Mouse (Mus musculus) macrophage (primary cell): ENCODE results near the gene Wtip. TPM values are rescaled to one million over a fixed set of nuclear protein-coding genes. Genes with fewer than 3 reads are reported as not detected.
"Not testable (repeated sequence)": the region's sequence is repeated elsewhere in the genome, so short reads cannot be mapped to it uniquely, and the experiment has no call there.

ENCODE experiments used
- H3K27ac ChIP-seq: fragments of 350-480 bp; formaldehyde crosslinking; 2 replicates; pipeline ENCODE4 v1.9.0; 2021
- H3K36me3 ChIP-seq: fragments of 350-480 bp; formaldehyde crosslinking; 2 replicates; pipeline ENCODE4 v1.9.0; 2021; ENCODE audit errors: inconsistent target
- H3K4me3 ChIP-seq: fragments of 350-480 bp; formaldehyde crosslinking; 2 replicates; pipeline ENCODE4 v1.9.0; 2021; ENCODE audit errors: inconsistent target
- H3K79me2 ChIP-seq: fragments of 350-480 bp; formaldehyde crosslinking; 2 replicates; pipeline ENCODE4 v1.9.0; 2021; ENCODE audit errors: inconsistent target
- whole genome bisulfite sequencing: methylation state at CpG from one replicate; pipeline ENCODE4 v1.1.7; 2026; ENCODE audit warnings: inconsistent platforms; ENCODE audit not compliant: missing documents; 5-methylcytosine and 5-hydroxymethylcytosine counted together
- polyA plus RNA-seq: library from polyadenylated mRNA; stranded (reverse); fragments of 250-400 nt; gene quantifications from 3 replicates; pipeline ENCODE4 v1.2.4, GENCODE M21; 2018; ENCODE audit warnings: inconsistent platforms
- total RNA-seq, 78 experiments: library from RNA; depleted of rRNA; stranded (reverse); fragments of 250-400 nt; gene quantifications; 1 replicate in 9 of 78; 2 replicates in 24 of 78; 3 replicates in 43 of 78; 4 replicates in 2 of 78; pipeline ENCODE4 v1.2.4; 2018; ENCODE audit warnings: inconsistent platforms in 56 of 78

The Wtip gene
- 10 to 100 TPM in 1 of 26 experiments, 1 to 10 TPM in 20, under 1 TPM in 4, not detected in 1; 0.53 to 12.9 (median 2.0) TPM for total RNA-seq (2018; cell fraction: chromatin; rRNA removed)
- 1 to 10 TPM in 16 of 26 experiments, under 1 TPM in 10; 0.30 to 3.5 (median 1.3) TPM for total RNA-seq (2018; cell fraction: cytosol; rRNA removed)
- total RNA-seq (2018; cell fraction: nucleus; rRNA removed): 10 to 100 TPM in 1 of 26 experiments, 1 to 10 TPM in 19, under 1 TPM in 5, not detected in 1; 0.58 to 11.9 (median 1.8) TPM
- polyA plus RNA-seq: 1.1 to 5.6 TPM (median 1.5 TPM) in 3 replicates

DNA sequence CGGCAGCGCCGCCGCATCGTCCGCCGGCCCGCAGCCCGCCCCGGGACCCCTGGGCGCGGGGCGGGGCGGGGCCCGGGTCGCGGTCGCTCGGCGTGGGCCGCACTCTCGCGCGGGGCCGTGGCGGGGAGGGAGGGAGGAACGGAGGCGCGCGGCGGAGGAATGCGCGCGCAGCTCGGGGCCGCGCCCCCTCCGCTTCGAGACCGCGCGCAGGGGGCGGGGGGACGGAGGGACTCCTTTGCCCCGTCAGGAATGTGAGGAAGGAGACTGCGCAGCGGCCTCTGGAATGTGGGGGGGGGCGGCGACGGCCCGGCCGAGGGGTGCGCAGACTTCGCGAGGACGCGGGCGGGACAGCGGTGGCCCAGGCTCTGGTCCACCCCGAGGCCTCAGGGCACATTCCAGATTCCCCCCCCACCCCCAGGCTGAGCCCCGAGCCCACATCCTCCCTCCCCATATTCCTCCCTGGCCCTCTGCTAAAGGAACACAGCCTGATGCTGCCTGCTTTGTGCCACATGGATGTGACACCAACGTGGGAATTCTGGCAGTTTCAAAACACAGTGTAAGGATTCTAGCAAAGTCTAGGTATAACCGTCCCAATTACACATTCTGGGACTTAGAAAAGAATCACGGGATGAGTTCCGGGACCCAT lies at the start of gene Wtip:
Gene Wtip (minus strand): TSS at position 152 of the 646 bp plus-strand sequence.
- H3K4me3 ChIP-seq: no peak within 1 kb of the TSS
- WGBS: 3% methylated on average over 56 of the region's 65 CpGs

DNA sequence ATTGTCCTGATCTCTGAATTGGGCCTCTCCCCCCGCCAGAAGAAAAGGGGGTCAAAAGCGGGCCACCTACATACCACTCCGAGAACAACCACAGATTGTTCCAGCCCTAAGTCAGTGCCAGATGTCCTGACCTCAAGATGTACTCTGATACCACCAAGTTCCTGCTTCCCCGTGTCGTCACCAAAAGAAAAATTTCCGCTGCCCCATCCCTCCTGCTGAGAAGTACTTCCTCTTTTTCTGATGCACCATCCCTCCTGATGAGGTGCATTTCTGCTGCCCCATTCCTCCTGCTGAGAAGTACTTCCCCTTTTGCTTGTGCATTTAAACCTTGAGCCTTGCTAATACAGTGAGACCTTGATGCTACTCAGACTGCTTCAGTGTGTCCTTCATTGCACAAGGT lies 43.2 kb upstream of the Wtip start:
- not testable (repeated sequence) for H3K4me3 ChIP-seq, H3K36me3 ChIP-seq, H3K79me2 ChIP-seq, H3K27ac ChIP-seq
- WGBS: 79% methylated on average over 5 of the region's 6 CpGs

More for the DNA sequence above, at the start of gene Wtip:
- no peaks in the 10 kb centered on the region for H3K79me2 ChIP-seq
- H3K36me3 ChIP-seq: no peaks in the 10 kb centered on the region
- no peak within 1 kb of the TSS for H3K27ac ChIP-seq

DNA sequence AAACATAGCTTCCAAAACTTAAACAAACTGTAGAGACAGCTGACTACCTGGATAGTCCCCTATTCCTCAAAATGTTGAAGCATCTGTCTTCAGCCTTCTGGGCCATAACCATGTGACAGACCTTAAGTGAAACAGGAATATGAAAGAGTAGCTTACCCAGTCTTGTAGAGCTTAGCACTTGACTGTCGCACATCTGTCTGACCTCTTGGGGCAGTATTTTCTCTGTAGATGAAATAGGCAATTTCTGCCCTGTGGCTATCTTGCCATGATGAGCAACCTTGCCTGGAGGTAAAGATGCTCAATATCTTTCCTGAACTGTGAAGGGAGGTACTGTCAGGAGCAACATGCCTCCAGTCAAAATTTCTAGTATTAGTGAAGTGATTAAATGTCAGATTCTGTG lies 39.2 kb upstream of the Wtip start:
- H3K79me2 ChIP-seq: peaks cover 10% of the 10 kb centered on the region
- WGBS: 93% methylated on average over 1 of the region's 1 CpGs
- no peak overlapping the region for H3K4me3 ChIP-seq
- H3K27ac ChIP-seq: no peak overlapping the region
- H3K36me3 ChIP-seq: no peaks in the 10 kb centered on the region

DNA sequence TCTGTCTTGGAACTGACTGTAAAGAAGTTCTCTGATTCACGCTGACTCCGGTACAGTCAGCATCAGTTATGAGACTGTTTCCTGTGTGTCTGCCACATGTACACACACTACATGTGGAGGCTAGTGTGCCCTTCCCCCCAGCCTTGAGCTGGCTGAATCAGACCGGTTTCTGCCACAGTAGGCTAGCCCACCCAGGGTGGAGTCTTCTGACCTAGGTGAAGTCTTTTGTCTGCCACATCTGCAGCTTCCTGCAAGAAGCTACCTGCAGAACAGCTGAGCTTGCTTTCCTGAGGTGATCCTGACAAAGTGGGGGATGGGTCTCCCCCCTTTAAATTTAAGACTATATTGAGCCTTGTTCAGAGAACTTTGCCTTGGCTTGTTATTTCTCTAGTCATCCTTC lies 36.4 kb upstream of the Wtip start, which contains the start of gene Uba2:
Gene Uba2 (minus strand): TSS at position 146 of the 400 bp plus-strand sequence.
- Histone ChIP-seq H3K4me3 (peak within 1 kb of the TSS; percentile 7; the same call in 1 of the 2 replicates), H3K27ac (no peak within 1 kb of the TSS), H3K79me2 (peaks cover 38% of the 10 kb centered on the region), H3K36me3 (peaks cover 10% of the 10 kb centered on the region)
- WGBS: 96% methylated on average over 3 of the region's 3 CpGs

DNA sequence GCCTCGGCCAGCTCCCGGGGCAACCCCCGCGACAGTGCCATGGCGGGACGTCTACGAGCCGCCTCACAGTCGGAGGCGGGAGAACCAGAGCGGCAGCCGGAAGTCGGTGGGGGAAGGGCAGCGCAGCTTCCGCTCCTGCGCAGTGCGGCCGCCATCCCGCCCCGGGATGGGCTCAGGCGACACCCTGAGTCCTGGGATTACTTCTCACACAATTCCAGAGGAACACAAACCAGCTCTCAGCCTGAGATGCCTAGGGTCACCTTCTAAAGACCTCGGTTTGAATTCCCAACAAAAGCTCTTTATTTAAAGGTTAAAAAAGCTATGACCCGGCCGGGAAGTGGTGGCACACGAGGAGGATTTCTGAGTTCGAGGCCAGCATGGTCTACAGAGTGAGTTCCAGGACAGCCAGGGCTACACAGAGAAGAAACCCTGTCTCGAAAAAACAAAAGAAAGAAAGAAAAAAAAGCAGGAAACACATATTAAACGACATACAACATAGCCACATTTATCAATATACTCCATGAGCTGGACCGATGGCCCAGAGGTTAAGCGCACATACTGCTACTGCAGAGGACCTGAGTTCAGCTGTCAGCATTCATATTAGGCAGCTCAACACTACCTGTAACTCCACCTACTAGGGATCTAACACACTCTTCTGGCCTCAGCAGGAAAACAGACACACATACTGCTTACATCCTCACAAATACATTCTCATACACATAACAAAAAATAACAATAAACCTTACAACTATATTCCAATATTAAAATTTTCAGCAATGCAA lies 35.6 kb upstream of the Wtip start:
- H3K27ac ChIP-seq: no peak overlapping the region
- WGBS: 8% methylated on average over 29 of the region's 30 CpGs

DNA sequence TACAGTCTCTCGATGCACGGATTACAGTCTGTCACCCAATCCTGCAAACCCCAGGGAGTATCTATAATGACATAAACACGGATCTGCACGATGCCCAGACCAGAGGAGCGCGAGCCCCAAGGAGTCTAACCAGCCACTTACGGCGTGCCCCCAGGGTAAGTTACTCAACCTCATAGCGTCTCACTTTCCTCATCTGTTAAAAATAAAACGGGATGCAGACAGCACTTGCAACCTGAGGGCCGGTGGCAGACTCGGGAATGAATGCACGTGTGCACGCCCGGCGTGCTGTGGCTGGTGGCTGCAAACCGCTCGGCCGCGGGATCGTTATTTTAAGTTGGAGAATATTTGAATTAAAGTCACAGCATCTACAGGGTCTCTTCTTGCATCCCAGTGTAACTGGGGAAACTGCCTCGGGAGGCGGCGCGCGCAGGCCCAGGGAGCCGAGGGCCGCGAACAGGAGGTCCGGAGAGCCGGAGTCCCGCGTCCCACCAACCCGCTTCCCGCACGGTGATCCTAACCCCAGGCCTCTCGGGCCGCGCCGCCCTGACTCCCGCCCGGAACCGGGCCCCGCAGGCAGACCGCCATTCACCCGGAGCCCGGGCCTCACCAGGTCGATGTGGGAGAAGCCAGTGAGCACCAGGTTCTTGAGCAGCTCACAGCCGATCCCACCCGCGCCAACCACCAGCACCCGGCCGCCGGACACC lies 34.9 kb upstream of the Wtip start:
- H3K36me3 ChIP-seq: peaks cover 19% of the 10 kb centered on the region
- peak overlapping the region; percentile 34 for H3K27ac ChIP-seq
- H3K4me3 ChIP-seq: peak overlapping the region; percentile 78
- WGBS: 0% methylated on average over 53 of the region's 54 CpGs
- H3K79me2 ChIP-seq: peaks cover 39% of the 10 kb centered on the region

More for the DNA sequence above, 35.6 kb upstream of the Wtip start:
- Histone ChIP-seq H3K36me3 (peaks cover 12% of the 10 kb centered on the region), H3K4me3 (peak overlapping the region; percentile 78; the same call in 1 of the 2 replicates), H3K79me2 (peaks cover 39% of the 10 kb centered on the region)

DNA sequence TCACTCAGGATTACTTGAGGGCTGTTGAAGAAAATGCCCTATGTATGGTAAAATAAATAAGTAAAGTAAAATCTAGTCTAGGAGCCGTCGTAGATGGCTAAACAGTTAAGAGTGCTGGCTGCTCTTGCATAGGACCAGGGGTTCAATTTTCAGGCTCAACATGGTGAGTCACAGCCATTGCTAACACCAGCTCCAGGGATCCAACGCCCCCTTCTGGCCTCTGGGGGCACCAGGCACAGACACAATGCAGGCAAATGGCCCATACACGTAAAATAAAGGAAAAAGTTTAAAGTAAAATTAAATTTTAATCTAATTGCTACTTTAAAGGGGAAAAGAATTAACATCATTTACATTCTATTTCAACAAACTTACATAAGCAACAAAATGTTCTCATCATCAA lies 33.8 kb upstream of the Wtip start:
- 48% methylated on average over 3 of the region's 4 CpGs for WGBS
- Histone ChIP-seq H3K27ac (no peak overlapping the region), H3K4me3 (peak overlapping the region; percentile 78)

DNA sequence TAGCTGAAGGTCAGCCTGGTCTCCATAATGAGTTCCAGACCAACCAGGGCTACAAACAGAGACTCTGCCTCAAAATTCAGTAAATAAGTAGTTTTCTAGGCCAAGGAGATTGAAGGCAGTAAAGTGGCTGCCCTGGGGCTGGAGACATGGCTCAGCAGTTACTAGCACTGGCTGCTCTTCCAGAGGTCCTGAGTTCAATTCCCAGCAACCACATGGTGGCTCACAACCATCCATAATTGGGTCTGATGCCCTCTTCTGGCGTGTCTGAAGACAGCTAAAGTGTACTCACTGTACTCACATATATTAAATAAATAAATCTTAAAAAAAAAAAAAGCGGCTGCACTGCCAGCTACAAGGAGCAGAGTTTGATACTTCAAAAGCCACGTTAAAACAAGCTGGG lies 32.9 kb upstream of the Wtip start:
- 91% methylated on average over 3 of the region's 3 CpGs for WGBS
- peaks cover 37% of the 10 kb centered on the region for H3K36me3 ChIP-seq
- no peak overlapping the region for H3K27ac ChIP-seq
- H3K79me2 ChIP-seq: peaks cover 39% of the 10 kb centered on the region
- no peak overlapping the region for H3K4me3 ChIP-seq

More for the DNA sequence above, 33.8 kb upstream of the Wtip start:
- peaks cover 39% of the 10 kb centered on the region for H3K79me2 ChIP-seq
- H3K36me3 ChIP-seq: peaks cover 29% of the 10 kb centered on the region

DNA sequence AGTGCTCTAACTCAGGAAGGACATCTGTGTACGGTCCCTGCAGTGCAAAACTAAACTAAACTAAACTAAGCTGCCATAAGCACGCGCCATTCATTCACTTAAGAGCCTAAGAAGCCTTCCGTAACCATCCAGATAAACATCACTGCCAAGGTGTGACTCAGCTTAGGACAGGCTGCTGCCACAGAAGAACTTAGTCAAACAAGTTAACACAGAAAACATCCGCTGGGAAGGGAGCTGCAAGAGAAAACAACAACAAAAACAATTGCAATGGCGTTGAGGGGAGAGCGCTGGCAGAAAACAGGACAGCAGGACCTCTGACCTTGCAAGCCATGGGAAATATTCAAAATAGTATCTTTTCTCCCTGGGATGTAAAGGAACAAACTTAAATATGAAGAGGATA lies 31.6 kb upstream of the Wtip start:
- 89% methylated on average over 7 of the region's 7 CpGs for WGBS
- H3K36me3 ChIP-seq: peaks cover 48% of the 10 kb centered on the region
- peaks cover 39% of the 10 kb centered on the region for H3K79me2 ChIP-seq
- H3K27ac ChIP-seq: no peak overlapping the region
- no peak overlapping the region for H3K4me3 ChIP-seq

DNA sequence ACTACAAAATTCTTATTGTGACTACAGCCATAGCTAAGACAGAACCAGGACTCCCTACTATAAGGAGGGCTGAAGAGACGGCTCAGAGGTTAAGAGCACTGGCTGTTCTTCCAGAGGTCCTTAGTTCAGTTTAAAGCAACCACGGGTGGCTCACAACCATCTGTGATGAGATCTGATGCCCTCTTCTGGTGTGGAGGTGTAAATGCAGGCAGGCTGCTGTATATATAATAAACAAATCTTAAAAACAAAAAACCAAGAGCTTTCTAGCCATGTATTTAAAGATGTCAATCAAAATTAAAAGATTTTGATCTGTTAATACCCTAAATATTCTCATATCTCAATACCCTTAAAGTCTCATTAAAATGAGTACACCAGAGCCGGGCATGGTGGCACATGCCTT lies 26.1 kb upstream of the Wtip start:
- H3K27ac ChIP-seq: no peak overlapping the region
- H3K36me3 ChIP-seq: peaks cover 86% of the 10 kb centered on the region
- 100% methylated on average over 2 of the region's 3 CpGs for WGBS
- no peak overlapping the region for H3K4me3 ChIP-seq
- no peaks in the 10 kb centered on the region; the same call in 1 of the 2 replicates for H3K79me2 ChIP-seq

DNA sequence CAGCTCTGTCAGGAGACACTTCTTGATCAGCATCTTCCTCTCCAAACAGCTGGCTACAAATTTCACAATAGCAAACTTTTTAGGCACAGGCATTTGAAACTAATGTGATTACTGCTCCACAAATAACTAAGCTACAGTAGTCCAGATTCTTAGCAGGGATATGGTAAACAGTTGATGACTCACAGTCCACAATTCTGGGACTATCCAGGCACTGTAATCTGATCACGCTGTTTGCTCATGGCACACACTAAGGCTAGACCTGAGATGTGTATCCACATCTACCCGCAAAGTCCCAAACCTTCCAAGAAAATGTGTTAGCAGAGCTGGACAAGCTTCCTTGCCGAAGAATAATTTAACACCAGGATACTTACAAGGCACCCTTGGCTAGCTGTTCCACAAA lies 24.9 kb upstream of the Wtip start:
- H3K79me2 ChIP-seq: no peaks in the 10 kb centered on the region; the same call in 1 of the 2 replicates
- 97% methylated on average over 3 of the region's 3 CpGs for WGBS
- no peak overlapping the region for H3K27ac ChIP-seq
- H3K36me3 ChIP-seq: peaks cover 89% of the 10 kb centered on the region
- H3K4me3 ChIP-seq: no peak overlapping the region

DNA sequence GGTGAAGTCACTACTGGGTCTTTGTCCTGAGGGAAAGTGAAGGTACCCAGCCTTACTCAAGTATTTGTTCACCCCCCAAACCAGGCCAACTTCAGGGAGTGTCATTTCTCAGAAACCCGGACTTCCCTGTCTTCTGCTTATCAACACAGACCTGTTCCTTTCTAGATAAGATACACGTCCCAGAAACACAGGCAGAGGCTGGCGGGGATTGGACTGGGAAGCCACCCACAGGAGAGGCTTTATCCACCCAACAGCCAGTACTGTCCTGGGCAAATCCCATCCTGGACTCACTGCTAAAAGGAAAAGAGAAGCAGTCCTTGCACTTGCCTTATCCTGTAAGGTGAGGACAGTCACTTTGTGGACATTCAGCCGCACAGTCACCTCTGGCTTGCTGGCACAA lies 14.1 kb upstream of the Wtip start:
- H3K27ac ChIP-seq: no peak overlapping the region

DNA sequence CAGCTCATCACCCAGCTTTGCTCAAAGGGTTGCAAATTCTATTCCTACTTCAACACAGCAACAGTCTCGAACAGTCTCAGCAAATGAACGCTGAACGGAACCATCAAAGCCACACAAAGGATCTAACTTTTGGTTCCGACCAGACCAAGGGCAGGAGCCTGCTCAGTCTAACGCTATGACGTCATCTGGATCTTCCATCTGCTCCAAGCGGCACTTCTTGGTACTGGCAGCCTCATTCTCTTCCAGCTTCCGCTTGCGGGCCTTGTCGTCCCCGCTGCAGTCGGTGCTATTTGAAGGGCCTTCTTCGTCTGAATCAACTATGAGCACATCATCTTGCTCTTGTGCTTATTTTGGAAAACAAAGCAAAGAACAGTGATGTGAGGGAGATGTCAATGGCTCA lies 8.1 kb upstream of the Wtip start:
- peaks cover 57% of the 10 kb centered on the region for H3K36me3 ChIP-seq
- no peak overlapping the region for H3K4me3 ChIP-seq
- 92% methylated on average over 12 of the region's 13 CpGs for WGBS
- H3K79me2 ChIP-seq: no peaks in the 10 kb centered on the region
- no peak overlapping the region for H3K27ac ChIP-seq

More for the DNA sequence above, 14.1 kb upstream of the Wtip start:
- H3K36me3 ChIP-seq: peaks cover 86% of the 10 kb centered on the region
- no peaks in the 10 kb centered on the region; the same call in 1 of the 2 replicates for H3K79me2 ChIP-seq
- WGBS: 90% methylated on average over 4 of the region's 4 CpGs
- no peak overlapping the region for H3K4me3 ChIP-seq

DNA sequence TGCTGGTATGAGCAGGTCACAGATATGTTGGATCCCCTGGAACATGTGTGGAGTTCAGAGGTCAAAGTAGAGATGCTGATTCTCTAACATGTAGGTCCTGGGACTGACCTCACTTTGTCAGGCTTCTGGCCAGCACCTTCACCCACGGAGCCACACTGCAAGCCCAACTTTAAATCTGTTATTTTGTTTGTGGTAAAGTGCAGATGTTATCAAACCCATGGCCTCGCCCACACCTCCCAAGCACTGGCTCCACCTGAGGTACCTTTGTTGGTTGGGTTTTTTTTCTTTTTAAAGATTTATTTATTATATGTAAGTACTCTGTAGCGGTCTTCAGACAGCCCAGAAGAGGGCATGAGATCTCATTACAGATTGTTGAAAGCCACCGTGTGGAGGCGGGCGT lies 6.4 kb upstream of the Wtip start:
- Histone ChIP-seq H3K79me2 (no peaks in the 10 kb centered on the region), H3K4me3 (no peak overlapping the region), H3K36me3 (peaks cover 43% of the 10 kb centered on the region), H3K27ac (no peak overlapping the region)
- WGBS: 96% methylated on average over 4 of the region's 6 CpGs
